Mouse (Mus musculus): ENCODE measurements at regions not wholly inside any gene's neighbourhood (a gene's known extent, or its start where the extent isn't known, plus 50 kb on each side); places are given as distances from the start of the nearest gene placed in this dataset.
"Not testable (repeated sequence)": the region's sequence is repeated elsewhere in the genome, so short reads cannot be mapped to it uniquely, and the experiment has no call there.

GRCm38 (mm10) chr16:56323828-56324227 is 119.7 kb downstream of the Impg2 start:
- DNase-seq (ENCODE audit: low spot score in 2 of 2), result not testable (repeated sequence)

- DNase-seq (ENCODE audit: low spot score in 2 of 2), result no peak
These were observed 128.3 kb upstream of the Abi3bp start for GRCm38 (mm10) chr16:56349415-56349814.

GRCm38 (mm10) chr16:56352888-56353287 is 124.8 kb upstream of the Abi3bp start:
- no peak for DNase-seq (ENCODE audit: low spot score in 2 of 2)

GRCm38 (mm10) chr16:56359101-56359500 is 118.6 kb upstream of the Abi3bp start:
- DNase-seq (ENCODE audit: low spot score in 2 of 2), result no peak

GRCm38 (mm10) chr16:56360992-56361391 is 116.7 kb upstream of the Abi3bp start:
- no peak for DNase-seq (ENCODE audit: low spot score in 2 of 2)

- no peak for DNase-seq (ENCODE audit: low spot score in 2 of 2)
These were observed 99.3 kb upstream of the Abi3bp start for GRCm38 (mm10) chr16:56378356-56378755.

- DNase-seq (ENCODE audit: low spot score in 2 of 2), result no peak
These were observed 97.0 kb upstream of the Abi3bp start for GRCm38 (mm10) chr16:56380680-56381079.

GRCm38 (mm10) chr16:56386539-56386938 is 91.1 kb upstream of the Abi3bp start:
- no peak for DNase-seq (ENCODE audit: low spot score in 2 of 2)

GRCm38 (mm10) chr16:56392843-56393242 is 84.8 kb upstream of the Abi3bp start:
- no peak for DNase-seq (ENCODE audit: low spot score in 2 of 2)

- DNase-seq (ENCODE audit: low spot score in 2 of 2), result no peak
These were observed 81.1 kb upstream of the Abi3bp start for GRCm38 (mm10) chr16:56396586-56396985.

- DNase-seq (ENCODE audit: low spot score in 2 of 2), result no peak
These were observed 78.1 kb upstream of the Abi3bp start for GRCm38 (mm10) chr16:56399541-56399940.

GRCm38 (mm10) chr16:56423761-56424160 is 53.9 kb upstream of the Abi3bp start:
- DNase-seq (ENCODE audit: low spot score in 2 of 2), result peak; percentile 6 to 15

Measured in gastrocnemius, adult 8-10 months (tissue).